Mouse (Mus musculus) liver, embryonic 16.5 days (tissue): Measurements from ENCODE around the gene Vamp2. TPM values are rescaled to one million over a fixed set of nuclear protein-coding genes. Genes with fewer than 3 reads are reported as not detected.
A peak's percentile ranks its signal among the peaks of the same experiment; 100 is the strongest.

ENCODE experiments used
- ATAC-seq: fragments of 200-750 bp; cut with Nextera tagmentation; 2 replicates; pipeline ENCODE4 v1.8.0; 2017; ENCODE audit warnings: low read depth, mild to moderate bottlenecking, moderate number of reproducible peaks, moderate library complexity
- H3K27ac ChIP-seq: fragments of 300-500 bp; sonication (generic); 2 replicates; pipeline ENCODE4 v1.5.1; 2014; ENCODE audit warnings: mild to moderate bottlenecking, low read length
- H3K27me3 ChIP-seq: fragments of 300-500 bp; sonication (generic); 2 replicates; pipeline ENCODE4 v1.6.1; 2014; ENCODE audit warnings: low read depth, low read length, mixed read lengths; ENCODE audit not compliant: control insufficient read depth, insufficient read depth
- H3K36me3 ChIP-seq: fragments of 300-500 bp; sonication (generic); 2 replicates; pipeline ENCODE4 v1.6.1; 2014; ENCODE audit warnings: mild to moderate bottlenecking; ENCODE audit not compliant: control insufficient read depth, insufficient read depth
- H3K4me1 ChIP-seq: fragments of 300-500 bp; sonication (generic); 2 replicates; pipeline ENCODE4 v1.6.1; 2014; ENCODE audit warnings: low read depth, low read length, mixed read lengths; ENCODE audit not compliant: control insufficient read depth
- H3K4me2 ChIP-seq: fragments of 300-500 bp; sonication (generic); 2 replicates; pipeline ENCODE4 v1.6.1; 2014; ENCODE audit warnings: low read depth, low read length, mixed read lengths
- H3K4me3 ChIP-seq: fragments of 300-500 bp; sonication (generic); 2 replicates; pipeline ENCODE4 v1.5.1; 2014; ENCODE audit warnings: low read depth, mild to moderate bottlenecking, low read length
- H3K9ac ChIP-seq: fragments of 300-500 bp; sonication (generic); 2 replicates; pipeline ENCODE4 v1.6.1; 2014; ENCODE audit warnings: low read depth, low read length
- H3K9me3 ChIP-seq: fragments of 300-500 bp; sonication (generic); replicated peaks from 2 replicates; pipeline ENCODE4 v1.6.1; 2016; ENCODE audit warnings: low read length; ENCODE audit not compliant: control insufficient read depth
- WGBS: fragments of 180-500 bp; shearing (Covaris S2); extraction: QIAGEN DNeasy Blood & Tissue Kit; methylation state at CpG from one replicate; pipeline ENCODE4 v1.1.7; 2014; ENCODE audit not compliant: insufficient replicate concordance; 5-methylcytosine and 5-hydroxymethylcytosine counted together
- polyA plus RNA-seq: library from polyadenylated mRNA; unstranded; fragments of >200 nt; fragmentation: Nextera tagmentation; extraction: Ambion mirVana; gene quantifications from 2 replicates; pipeline ENCODE4 v1.2.1, GENCODE M21; 2015

The Vamp2 gene
- polyA plus RNA-seq, 1 experiment from 2014 or later: 25.4 TPM

- Histone ChIP-seq H3K4me2 (peak within 1 kb of the TSS; percentile 96), H3K4me1 (peaks cover 57% of the 10 kb centered on the region), H3K9me3 (no peaks in the 10 kb centered on the region), H3K27me3 (no peaks in the 10 kb centered on the region), H3K36me3 (no peaks in the 10 kb centered on the region), H3K4me3 (peak within 1 kb of the TSS; percentile 74), H3K27ac (peak within 1 kb of the TSS; percentile 83), H3K9ac (peak within 1 kb of the TSS; percentile 83)
- ATAC-seq: peak; percentile 82
- under 1% methylated on average over 47 of the region's 47 CpGs for WGBS
Measured at GRCm38 (mm10) chr11:69070590-69071222, 17.6 kb upstream of the Vamp2 start, which contains the start of gene Tmem107. TSS of gene Tmem107 (plus strand) at chr11:69070806.

GRCm38 (mm10) chr11:69071262-69071661 is 17.0 kb upstream of the Vamp2 start:
- no peaks in the 10 kb centered on the region for H3K36me3 ChIP-seq
- H3K27me3 ChIP-seq: no peaks in the 10 kb centered on the region
- peak overlapping the region; percentile 83 for H3K27ac ChIP-seq
- H3K4me1 ChIP-seq: peaks cover 51% of the 10 kb centered on the region
- H3K4me2 ChIP-seq: peak overlapping the region; percentile 96
- peak overlapping the region; percentile 83 for H3K9ac ChIP-seq
- 33% methylated on average over 9 of the region's 9 CpGs for WGBS
- no peaks in the 10 kb centered on the region for H3K9me3 ChIP-seq
- peak overlapping the region; percentile 74 for H3K4me3 ChIP-seq
- ATAC-seq: no peak

GRCm38 (mm10) chr11:69072234-69072633 is 16.1 kb upstream of the Vamp2 start:
- WGBS: 81% methylated on average over 11 of the region's 11 CpGs
- Histone ChIP-seq H3K4me3 (peak overlapping the region; percentile 48), H3K4me2 (peak overlapping the region; percentile 80), H3K27me3 (no peaks in the 10 kb centered on the region), H3K4me1 (peaks cover 43% of the 10 kb centered on the region), H3K9me3 (no peaks in the 10 kb centered on the region), H3K36me3 (no peaks in the 10 kb centered on the region), H3K27ac (peak overlapping the region; percentile 90), H3K9ac (peak overlapping the region; percentile 70)
- no peak for ATAC-seq

- 14% methylated on average over 9 of the region's 9 CpGs for WGBS
- peak overlapping the region; percentile 48 for H3K4me3 ChIP-seq
- H3K9me3 ChIP-seq: no peaks in the 10 kb centered on the region
- H3K9ac ChIP-seq: peak overlapping the region; percentile 70
- no peaks in the 10 kb centered on the region for H3K27me3 ChIP-seq
- no peaks in the 10 kb centered on the region for H3K36me3 ChIP-seq
- peak overlapping the region; percentile 90 for H3K27ac ChIP-seq
- H3K4me2 ChIP-seq: peak overlapping the region; percentile 80
- peaks cover 40% of the 10 kb centered on the region for H3K4me1 ChIP-seq
- no peak for ATAC-seq
Measured at GRCm38 (mm10) chr11:69072666-69073064, 15.6 kb upstream of the Vamp2 start.

- under 1% methylated on average over 14 of the region's 14 CpGs for WGBS
- peak overlapping the region; percentile 48 for H3K4me3 ChIP-seq
- H3K9ac ChIP-seq: peak overlapping the region; percentile 70
- peak overlapping the region; percentile 90 for H3K27ac ChIP-seq
- peak overlapping the region; percentile 80 for H3K4me2 ChIP-seq
- no peaks in the 10 kb centered on the region for H3K9me3 ChIP-seq
- H3K36me3 ChIP-seq: no peaks in the 10 kb centered on the region
- H3K27me3 ChIP-seq: no peaks in the 10 kb centered on the region
- H3K4me1 ChIP-seq: peaks cover 39% of the 10 kb centered on the region
- peak; percentile 60 for ATAC-seq
Measured at GRCm38 (mm10) chr11:69073065-69073888, 15.0 kb upstream of the Vamp2 start.

GRCm38 (mm10) chr11:69073951-69074775 is 14.1 kb upstream of the Vamp2 start:
- Histone ChIP-seq H3K9me3 (no peaks in the 10 kb centered on the region), H3K4me2 (peak overlapping the region; percentile 80; the same call in 1 of the 2 replicates), H3K36me3 (no peaks in the 10 kb centered on the region), H3K27me3 (no peaks in the 10 kb centered on the region), H3K4me1 (peaks cover 39% of the 10 kb centered on the region), H3K9ac (peak overlapping the region; percentile 70), H3K4me3 (no peak overlapping the region), H3K27ac (peak overlapping the region; percentile 90)
- no peak for ATAC-seq
- WGBS: 39% methylated on average over 6 of the region's 6 CpGs

GRCm38 (mm10) chr11:69074776-69075069 is 13.6 kb upstream of the Vamp2 start:
- 51% methylated on average over 2 of the region's 2 CpGs for WGBS
- peak overlapping the region; percentile 90 for H3K27ac ChIP-seq
- no peaks in the 10 kb centered on the region for H3K36me3 ChIP-seq
- no peak for ATAC-seq
- no peaks in the 10 kb centered on the region for H3K9me3 ChIP-seq
- H3K9ac ChIP-seq: no peak overlapping the region
- H3K4me3 ChIP-seq: no peak overlapping the region
- no peak overlapping the region for H3K4me2 ChIP-seq
- H3K4me1 ChIP-seq: peaks cover 38% of the 10 kb centered on the region
- H3K27me3 ChIP-seq: no peaks in the 10 kb centered on the region

GRCm38 (mm10) chr11:69075764-69076479 is 12.4 kb upstream of the Vamp2 start:
- Histone ChIP-seq H3K36me3 (no peaks in the 10 kb centered on the region), H3K27ac (no peak overlapping the region), H3K9ac (no peak overlapping the region), H3K4me3 (no peak overlapping the region), H3K27me3 (no peaks in the 10 kb centered on the region), H3K4me1 (peaks cover 33% of the 10 kb centered on the region), H3K4me2 (no peak overlapping the region), H3K9me3 (no peaks in the 10 kb centered on the region)
- WGBS: 44% methylated on average over 8 of the region's 9 CpGs
- no peak for ATAC-seq
